Mouse (Mus musculus) bone marrow macrophage, adult 2 months (primary cell): ENCODE data around the gene Cdkn1c. TPM values are rescaled to one million over a fixed set of nuclear protein-coding genes. Genes with fewer than 3 reads are reported as not detected.

Experiments
- H3K27ac ChIP-seq: 2 replicates; pipeline ENCODE4 v1.5.1; 2012; ENCODE audit warnings: low read depth, low read length; ENCODE audit not compliant: insufficient read depth
- H3K4me1 ChIP-seq: 2 replicates; pipeline ENCODE4 v1.6.1; 2012; ENCODE audit warnings: low read length; ENCODE audit not compliant: control insufficient read depth, insufficient read depth
- H3K4me3 ChIP-seq: 2 replicates; pipeline ENCODE4 v1.5.1; 2012; ENCODE audit warnings: mild to moderate bottlenecking, low read length, moderate library complexity; ENCODE audit not compliant: insufficient read depth
- CTCF ChIP-seq: IDR thresholded peaks from 2 replicates; pipeline ENCODE4 v1.5.1; 2012; ENCODE audit warnings: low read depth, mild to moderate bottlenecking, low read length, moderate library complexity
- POLR2A ChIP-seq: IDR thresholded peaks from 2 replicates; pipeline ENCODE4 v1.6.1; 2012; ENCODE audit warnings: mild to moderate bottlenecking, low read depth, low read length, borderline replicate concordance
- polyA plus RNA-seq: library from polyadenylated mRNA; stranded (reverse); fragments of >200 nt; gene quantifications from 2 replicates; pipeline ENCODE4 v1.2.4, GENCODE M21; 2012; ENCODE audit not compliant: missing spikeins, insufficient read depth, insufficient read length

Gene Cdkn1c
- polyA plus RNA-seq, 1 experiment: 8.5 TPM

DNA sequence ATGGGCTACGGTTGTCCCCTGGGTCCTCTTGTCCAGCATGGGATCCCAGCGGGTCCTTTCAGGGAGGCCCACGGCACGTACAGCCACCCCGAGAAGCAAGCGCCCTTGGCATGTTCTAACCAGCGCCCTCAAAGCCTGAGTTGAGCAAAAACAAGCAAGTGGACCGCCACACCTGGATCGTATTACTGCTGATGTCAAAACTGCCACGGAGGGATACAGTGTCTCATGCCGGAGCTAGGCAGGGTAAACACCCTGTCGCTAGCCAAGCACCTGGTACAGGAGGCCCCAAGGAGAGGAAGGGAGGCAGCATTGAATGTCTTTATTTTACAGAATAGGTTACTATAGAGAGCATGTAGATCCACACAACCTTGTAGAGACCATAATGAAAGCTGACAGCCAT is 44.4 kb downstream of the Cdkn1c start:
- 0 out of 2 replicates have a peak, but pooled peaks cover 2% of the 10 kb centered on the region for H3K4me1 ChIP-seq
- TF ChIP-seq CTCF (no peak), POLR2A (no peak)
- H3K4me3 ChIP-seq: no peak overlapping the region
- H3K27ac ChIP-seq: no peak overlapping the region

DNA sequence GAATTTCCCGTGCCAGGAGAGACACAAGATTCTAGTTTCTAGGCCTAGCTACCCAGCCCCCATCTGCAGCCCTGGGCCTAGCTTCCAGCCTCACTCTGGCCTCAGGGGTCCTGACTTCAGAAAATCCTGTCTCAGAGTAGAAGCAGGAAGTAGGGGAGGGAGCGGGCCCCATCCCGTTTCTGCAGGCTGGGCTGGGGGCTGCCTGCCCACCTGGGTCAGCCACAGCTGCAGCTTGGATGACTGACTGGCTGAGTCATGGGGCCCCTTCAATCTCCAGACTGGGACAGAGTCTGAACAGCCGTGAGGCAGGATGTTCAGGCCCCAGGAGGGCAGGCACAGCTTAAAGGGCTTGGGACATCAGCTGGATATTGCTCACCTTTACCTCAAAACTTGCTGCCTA is 45.8 kb downstream of the Cdkn1c start:
- no peak overlapping the region for H3K27ac ChIP-seq
- 0 out of 2 replicates have a peak, but pooled peaks cover 2% of the 10 kb centered on the region for H3K4me1 ChIP-seq
- H3K4me3 ChIP-seq: no peak overlapping the region
- TF ChIP-seq CTCF: no peak
- TF ChIP-seq POLR2A: no peak

DNA sequence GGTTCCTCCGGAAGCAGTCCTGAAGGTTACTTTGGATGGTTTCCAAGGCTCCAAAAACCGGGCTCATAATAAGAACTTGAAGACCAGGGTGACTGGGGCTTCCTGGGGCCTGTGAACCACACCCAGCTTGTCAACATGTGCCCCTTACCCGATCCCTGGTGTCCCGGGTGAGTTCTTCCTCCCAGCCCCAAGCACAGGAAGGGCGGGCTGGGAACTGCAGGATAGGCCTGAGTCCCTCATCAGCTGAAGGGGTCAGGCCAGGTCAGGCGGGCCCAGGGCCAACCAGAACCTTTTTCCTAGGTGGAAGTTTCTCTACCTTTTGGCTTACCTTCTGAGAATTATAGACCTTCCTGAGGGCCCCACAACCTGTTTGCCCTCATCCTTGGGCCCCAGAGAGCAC is 48.2 kb downstream of the Cdkn1c start:
- H3K4me1 ChIP-seq: 0 out of 2 replicates have a peak, but pooled peaks cover 2% of the 10 kb centered on the region
- no peak overlapping the region for H3K4me3 ChIP-seq
- H3K27ac ChIP-seq: no peak overlapping the region
- no peak for TF ChIP-seq CTCF
- no peak for TF ChIP-seq POLR2A

GRCm38 (mm10) chr7:143408615-143409021 is 52.2 kb downstream of the Cdkn1c start:
- no peaks in the 10 kb centered on the region for H3K4me1 ChIP-seq
- H3K27ac ChIP-seq: no peak overlapping the region
- no peak for TF ChIP-seq POLR2A
- no peak for TF ChIP-seq CTCF
- no peak overlapping the region for H3K4me3 ChIP-seq

Other genes starting within 250 kb of the Cdkn1c start
- 1.6 and 2.4 TPM in 2 replicates for gene Slc22a18, start 12.7 kb upstream of the Cdkn1c start, polyA plus RNA-seq
- not detected in 2 replicates for gene Phlda2, start 42.1 kb upstream of the Cdkn1c start, polyA plus RNA-seq
- 68.6 and 74.0 TPM in 2 replicates for gene Nap1l4, start 88.1 kb upstream of the Cdkn1c start, polyA plus RNA-seq
- 41.6 and 42.5 TPM in 2 replicates for gene Cars, start 139.0 kb upstream of the Cdkn1c start, polyA plus RNA-seq
- 5.5 and 7.6 TPM in 2 replicates for gene Tnfrsf26, start 167.7 kb upstream of the Cdkn1c start, polyA plus RNA-seq
- gene Tnfrsf22, start 188.6 kb upstream of the Cdkn1c start, polyA plus RNA-seq: 2.5 and 2.9 TPM in 2 replicates
- 9.8 TPM in 2 replicates for gene Tnfrsf23, start 224.8 kb upstream of the Cdkn1c start, polyA plus RNA-seq